Mouse (Mus musculus) olfactory bulb, adult 2 months (tissue): ENCODE measurements around the gene Slc12a8. TPM values are rescaled to one million over a fixed set of nuclear protein-coding genes. Genes with fewer than 3 reads are reported as not detected.

Source experiments
- H3K27ac ChIP-seq: fragments of 200-500 bp; 2 replicates; pipeline ENCODE4 v1.5.1; 2012; ENCODE audit warnings: low read depth, low read length; ENCODE audit not compliant: insufficient read depth
- H3K4me1 ChIP-seq: fragments of 200-500 bp; 2 replicates; pipeline ENCODE4 v1.6.1; 2012; ENCODE audit warnings: low read length; ENCODE audit not compliant: control insufficient read depth, insufficient read depth
- H3K4me3 ChIP-seq: fragments of 200-500 bp; 2 replicates; pipeline ENCODE4 v1.5.1; 2012; ENCODE audit warnings: mild to moderate bottlenecking, low read depth, low read length, moderate library complexity; ENCODE audit not compliant: insufficient read depth
- CTCF ChIP-seq: fragments of 200-500 bp; IDR thresholded peaks from 2 replicates; pipeline ENCODE4 v1.5.1; 2012; ENCODE audit warnings: low read depth, mild to moderate bottlenecking, low read length, moderate library complexity; ENCODE audit not compliant: insufficient read depth
- POLR2A ChIP-seq: fragments of 200-500 bp; IDR thresholded peaks from 2 replicates; pipeline ENCODE4 v1.6.1; 2012; ENCODE audit warnings: mild to moderate bottlenecking, low read depth, low read length, moderate library complexity; ENCODE audit not compliant: insufficient read depth
- WGBS: fragments of 180-500 bp; shearing (Covaris S2); methylation state at CpG from one replicate; pipeline ENCODE4 v1.1.7; 2018; 5-methylcytosine and 5-hydroxymethylcytosine counted together
- polyA plus RNA-seq: library from polyadenylated mRNA; stranded (reverse); fragments of >200 nt; gene quantifications from 2 replicates; pipeline ENCODE4 v1.2.4, GENCODE M21; 2012; ENCODE audit warnings: low replicate concordance; ENCODE audit not compliant: missing spikeins, insufficient read depth, insufficient read length

Gene Slc12a8
- polyA plus RNA-seq, 1 experiment: not detected

GRCm38 (mm10) chr16:33670340-33670739 lies 153.2 kb downstream of the Slc12a8 start:
- Histone ChIP-seq H3K4me3 (no peak overlapping the region), H3K27ac (no peak overlapping the region), H3K4me1 (peaks cover 5% of the 10 kb centered on the region; the same call in 1 of the 2 replicates)
- WGBS: 51% methylated on average over 3 of the region's 3 CpGs
- no peak for TF ChIP-seq CTCF
- TF ChIP-seq POLR2A: no peak

- H3K27ac ChIP-seq: no peak overlapping the region
- 95% methylated on average over 2 of the region's 2 CpGs for WGBS
- TF ChIP-seq CTCF (no peak), POLR2A (no peak)
Observed at GRCm38 (mm10) chr16:33670933-33671332, 153.8 kb downstream of the Slc12a8 start.

DNA sequence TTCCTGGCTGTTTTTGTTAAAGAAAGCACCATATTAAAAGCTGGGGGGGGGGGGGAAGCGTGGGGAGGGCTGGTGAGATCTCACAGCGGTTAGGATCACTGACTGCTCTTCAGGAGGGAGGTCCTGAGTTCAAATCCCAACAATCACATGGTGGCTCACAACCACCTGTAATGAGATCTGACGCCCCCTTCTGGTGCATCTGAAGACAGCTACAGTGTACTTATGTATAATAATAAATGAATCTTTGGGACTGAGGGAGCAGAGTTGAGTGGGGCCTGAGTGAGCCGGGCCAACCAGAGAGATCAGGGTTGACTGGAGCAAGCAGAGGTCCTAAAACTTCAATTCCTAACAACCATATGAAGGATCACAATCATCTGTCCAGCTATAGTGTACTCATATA lies 155.1 kb downstream of the Slc12a8 start:
- Histone ChIP-seq H3K4me1 (peaks cover 5% of the 10 kb centered on the region; the same call in 1 of the 2 replicates), H3K27ac (no peak overlapping the region), H3K4me3 (no peak overlapping the region)
- TF ChIP-seq CTCF: no peak
- no peak for TF ChIP-seq POLR2A
- 95% methylated on average over 3 of the region's 4 CpGs for WGBS

More at GRCm38 (mm10) chr16:33670933-33671332, 153.8 kb downstream of the Slc12a8 start:
- Histone ChIP-seq H3K4me1 (peaks cover 5% of the 10 kb centered on the region; the same call in 1 of the 2 replicates), H3K4me3 (no peak overlapping the region)

DNA sequence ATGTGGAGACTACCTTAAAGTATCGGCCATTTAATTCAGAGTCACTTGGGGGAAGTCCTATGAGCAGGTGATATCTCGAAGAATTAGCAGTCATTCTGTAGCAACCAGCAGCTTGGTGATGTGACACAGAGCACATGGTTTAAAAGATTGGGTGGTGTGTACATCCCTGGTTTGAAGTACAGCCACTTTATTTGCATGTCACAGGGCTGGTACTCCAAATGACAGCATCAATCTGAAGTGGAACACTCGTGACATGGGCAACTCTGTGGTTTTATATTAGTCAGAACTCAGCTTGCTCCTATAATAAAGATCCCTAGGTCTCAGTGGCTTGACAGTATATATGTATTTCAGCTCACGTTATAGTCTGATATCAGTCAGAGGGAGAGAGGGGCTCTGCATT lies 155.5 kb downstream of the Slc12a8 start:
- 97% methylated on average over 4 of the region's 4 CpGs for WGBS
- H3K4me3 ChIP-seq: no peak overlapping the region
- H3K27ac ChIP-seq: no peak overlapping the region
- peaks cover 5% of the 10 kb centered on the region; the same call in 1 of the 2 replicates for H3K4me1 ChIP-seq
- TF ChIP-seq CTCF (no peak), POLR2A (no peak)

DNA sequence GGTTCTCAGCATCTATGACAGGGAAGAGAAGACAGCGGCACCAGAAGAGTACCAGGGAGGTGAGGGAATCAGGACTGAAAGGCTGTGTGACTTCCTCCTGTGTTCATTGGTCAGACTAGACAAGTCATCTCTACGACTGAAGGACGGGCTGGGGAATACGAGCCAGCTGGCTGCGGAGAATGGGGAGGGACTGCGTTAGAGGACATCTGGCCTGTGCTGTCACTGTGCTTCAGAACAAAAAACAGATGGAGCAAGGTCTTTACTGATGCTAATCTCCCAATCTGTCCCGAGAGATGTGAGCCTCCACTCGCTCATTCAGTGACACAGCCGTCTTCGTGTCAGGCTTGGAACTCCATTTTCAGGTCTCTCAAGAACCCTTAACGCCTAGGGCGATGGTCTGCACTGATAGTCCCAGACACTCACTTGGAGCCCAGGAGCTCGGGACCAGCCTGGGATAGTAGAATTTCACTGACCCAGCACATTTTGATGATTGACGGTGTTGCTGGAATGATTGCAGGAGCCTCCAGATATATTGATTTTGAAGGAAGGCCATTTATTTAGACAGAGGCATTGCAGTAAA lies 156.5 kb downstream of the Slc12a8 start:
- 66% methylated on average over 14 of the region's 14 CpGs for WGBS
- TF ChIP-seq CTCF (no peak), POLR2A (no peak)
- Histone ChIP-seq H3K4me3 (no peak overlapping the region), H3K4me1 (peaks cover 5% of the 10 kb centered on the region; the same call in 1 of the 2 replicates), H3K27ac (no peak overlapping the region)

- WGBS: 92% methylated on average over 10 of the region's 10 CpGs
- no peak overlapping the region for H3K27ac ChIP-seq
- H3K4me1 ChIP-seq: peaks cover 4% of the 10 kb centered on the region; the same call in 1 of the 2 replicates
- H3K4me3 ChIP-seq: no peak overlapping the region
- TF ChIP-seq POLR2A: no peak
- no peak for TF ChIP-seq CTCF
Observed at GRCm38 (mm10) chr16:33675151-33675847, 158.2 kb downstream of the Slc12a8 start.

GRCm38 (mm10) chr16:33675848-33676184 lies 158.7 kb downstream of the Slc12a8 start:
- no peaks in the 10 kb centered on the region for H3K4me1 ChIP-seq
- no peak overlapping the region for H3K27ac ChIP-seq
- 80% methylated on average over 3 of the region's 3 CpGs for WGBS
- H3K4me3 ChIP-seq: no peak overlapping the region
- no peak for TF ChIP-seq POLR2A
- TF ChIP-seq CTCF: no peak

DNA sequence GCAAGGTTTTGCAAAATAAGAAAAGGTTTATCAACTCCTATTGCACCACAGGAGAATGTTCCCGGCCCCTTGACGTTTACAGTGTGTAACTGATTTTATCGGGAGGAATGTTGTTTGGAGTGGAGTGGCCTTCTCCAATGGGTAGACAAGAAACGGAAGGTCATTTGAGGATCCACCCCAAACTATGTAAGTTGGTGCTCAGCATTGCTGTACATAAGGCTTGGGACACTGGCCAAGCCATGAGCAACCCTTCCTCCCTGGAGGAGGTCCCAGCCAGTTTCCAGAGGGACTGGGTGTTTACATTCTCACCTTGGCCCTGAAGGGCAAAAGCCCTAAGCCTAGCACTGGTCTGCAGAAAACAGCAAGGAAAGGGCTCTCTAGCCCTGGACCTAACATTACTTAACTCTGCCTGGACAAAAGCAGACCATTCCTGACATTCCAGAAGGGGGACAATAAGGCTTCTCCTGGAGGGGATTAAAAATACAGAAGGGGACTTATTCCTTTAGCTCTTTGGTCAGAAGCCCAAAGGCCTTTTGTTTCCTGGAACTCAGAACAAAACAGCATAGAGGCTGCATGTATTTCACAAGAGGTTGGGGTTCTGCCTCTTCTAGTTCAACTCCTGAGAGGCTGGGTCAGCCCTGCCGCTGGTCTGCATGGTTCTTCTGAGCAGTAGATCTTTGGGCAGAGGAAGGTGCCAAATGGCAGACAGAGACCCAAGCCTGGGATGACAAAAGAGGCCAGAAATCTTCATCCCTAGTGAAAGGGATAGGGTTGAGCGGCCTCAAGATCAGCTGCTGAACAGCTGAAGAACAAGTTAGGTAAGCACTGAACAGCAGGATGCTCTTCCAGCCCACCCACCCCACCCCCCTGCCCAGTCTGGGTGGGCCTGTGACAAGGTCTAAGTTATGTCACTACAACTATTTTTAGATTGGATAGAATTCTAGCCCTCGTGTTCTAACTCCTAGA lies 159.5 kb downstream of the Slc12a8 start:
- 81% methylated on average over 7 of the region's 7 CpGs for WGBS
- TF ChIP-seq CTCF: no peak
- no peak for TF ChIP-seq POLR2A
- H3K4me1 ChIP-seq: no peaks in the 10 kb centered on the region
- no peak overlapping the region for H3K27ac ChIP-seq
- H3K4me3 ChIP-seq: no peak overlapping the region

DNA sequence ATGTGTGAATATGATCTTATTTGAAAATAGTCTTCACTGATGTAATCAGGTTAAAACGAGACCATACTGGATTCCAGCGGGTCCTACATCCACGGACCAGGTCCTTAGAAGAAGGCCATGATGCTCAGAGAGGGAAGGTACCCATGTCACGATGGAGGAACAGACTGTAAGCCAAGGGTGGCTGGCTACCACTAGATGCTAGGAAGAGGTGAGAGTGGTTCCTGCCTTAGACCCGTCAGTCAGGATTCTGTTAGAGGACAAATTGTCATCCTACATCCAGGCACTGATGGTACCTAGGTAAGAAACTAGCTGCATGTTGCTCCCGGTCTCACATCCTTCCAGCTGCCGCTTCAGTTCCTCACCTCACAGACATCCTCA lies 160.2 kb downstream of the Slc12a8 start:
- no peaks in the 10 kb centered on the region for H3K4me1 ChIP-seq
- no peak overlapping the region for H3K27ac ChIP-seq
- H3K4me3 ChIP-seq: no peak overlapping the region
- WGBS: 90% methylated on average over 7 of the region's 7 CpGs
- TF ChIP-seq POLR2A (no peak), CTCF (no peak)

DNA sequence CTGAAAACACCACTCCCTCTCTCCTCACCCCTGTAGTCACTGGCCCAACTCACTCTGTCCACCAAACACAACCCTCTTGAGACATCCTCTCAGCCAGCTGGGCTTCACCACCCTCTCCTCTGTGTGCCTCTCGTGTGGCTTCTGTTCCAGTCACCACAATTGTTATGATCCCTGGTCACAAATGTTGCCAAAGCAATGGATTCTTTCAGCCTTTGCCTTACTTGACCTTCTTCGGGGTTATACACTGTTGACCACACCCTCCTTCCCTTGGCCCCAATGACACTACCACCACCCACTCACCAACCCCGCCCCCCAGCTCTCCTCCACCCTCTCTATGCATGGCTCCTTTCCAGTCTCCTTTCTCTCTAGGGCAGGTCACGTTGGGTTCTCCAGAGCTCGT lies 160.8 kb downstream of the Slc12a8 start:
- 87% methylated on average over 5 of the region's 5 CpGs for WGBS
- no peak overlapping the region for H3K27ac ChIP-seq
- no peak overlapping the region for H3K4me3 ChIP-seq
- H3K4me1 ChIP-seq: no peaks in the 10 kb centered on the region
- no peak for TF ChIP-seq POLR2A
- TF ChIP-seq CTCF: no peak
